ENCODE assay signal across 26 mouse cellular contexts in genomic region chr11:25940716-25941294, GRCm38 (mm10).
A peak's percentile ranks its signal among the peaks of the same experiment; 100 is the strongest.
DNase-seq lines count a peak whose midpoint lies in the region; ATAC-seq and TF ChIP-seq lines count a peak whose summit lies in the region.
"Had no signal": no experiment of that assay in that cellular context is flagged by ENCODE, and none has a peak within 500 bp of the region (broad histone marks: within the 10 kb centered on the region; RNA-seq: fewer than 3 reads in every experiment).

No protein-coding gene starts in this region.

- no peaks in the 10 kb centered on the region for H3K9me3 ChIP-seq in hindbrain, embryonic 13.5 days
- no peaks in the 10 kb centered on the region for H3K9me3 ChIP-seq in hindbrain, postnatal 0 days (ENCODE audit: low read length)
- H3K9me3 ChIP-seq: embryonic facial prominence, embryonic 13.5 days; heart, embryonic 13.5 days; hindbrain, embryonic 12.5 days; intestine, embryonic 15.5 days had no signal

- no peaks in the 10 kb centered on the region for H3K36me3 ChIP-seq in hindbrain, embryonic 13.5 days
- H3K36me3 ChIP-seq in hindbrain, postnatal 0 days (ENCODE audit: insufficient read depth, low read length): no peaks in the 10 kb centered on the region
- H3K36me3 ChIP-seq: embryonic facial prominence, embryonic 13.5 days; heart, embryonic 13.5 days; hindbrain, embryonic 12.5 days; intestine, embryonic 15.5 days had no signal

- no peak for TF ChIP-seq CTCF in hindbrain, postnatal 0 days (IDR thresholded peaks at IDR 0.05; ENCODE audit: low read depth)
- no peak for TF ChIP-seq CTCF in brain, embryonic 14.5 days (IDR thresholded peaks at IDR 0.05; ENCODE audit: borderline replicate concordance, extremely low read depth, insufficient read depth, insufficient read length)

- no peak for ATAC-seq in hindbrain, embryonic 13.5 days (ENCODE audit: low FRiP score)
- no peak for ATAC-seq in hindbrain, postnatal 0 days
- ATAC-seq: activated CD4-positive, CD25-positive, alpha-beta regulatory T cell, adult 4 months; intestine, embryonic 15.5 days; midbrain, embryonic 16.5 days had no signal

- H3K4me3 ChIP-seq in hindbrain, embryonic 13.5 days: no peak overlapping the region
- no peak overlapping the region for H3K4me3 ChIP-seq in hindbrain, postnatal 0 days (ENCODE audit: low read length)
- H3K4me3 ChIP-seq: embryonic facial prominence, embryonic 13.5 days; erythroblast, embryonic 14.5 days; heart, embryonic 13.5 days; hindbrain, embryonic 12.5 days; intestine, embryonic 15.5 days had no signal

- H3K9ac ChIP-seq in hindbrain, embryonic 13.5 days: no peak overlapping the region
- no peak overlapping the region for H3K9ac ChIP-seq in hindbrain, postnatal 0 days (replicated peaks; ENCODE audit: low read length)
- H3K9ac ChIP-seq: embryonic facial prominence, embryonic 13.5 days; heart, embryonic 13.5 days; hindbrain, embryonic 12.5 days; intestine, embryonic 15.5 days had no signal

- H3K4me1 ChIP-seq in hindbrain, embryonic 13.5 days (replicated peaks): peaks cover 4% of the 10 kb centered on the region; the same call in 1 of the 2 replicates
- no peaks in the 10 kb centered on the region for H3K4me1 ChIP-seq in hindbrain, postnatal 0 days (ENCODE audit: insufficient read depth, low read length)
- H3K4me1 ChIP-seq: embryonic facial prominence, embryonic 13.5 days; heart, embryonic 13.5 days; intestine, embryonic 15.5 days had no signal

- DNase-seq in hindbrain, postnatal 0 days (ENCODE audit: low spot score): no peak
- peak; percentile 28 to 49 for DNase-seq in left cerebral cortex, postnatal 25 days (ENCODE audit: low spot score in 2 of 2)
- no peak for DNase-seq in left cerebral cortex, adult 11 months (ENCODE audit: low spot score)
- peak; percentile 48 for DNase-seq in brain, adult 2 months (ENCODE audit: low read depth, low spot score)
- peak; percentile 37 for DNase-seq in brain, embryonic 14.5 days (ENCODE audit: low read depth)
- no peak for DNase-seq in Muller cell, postnatal 12 days (ENCODE audit: inconsistent ontology term)
- DNase-seq in kidney, adult 9 months: no peak
- DNase-seq: adrenal gland, adult 8-10 months; cerebellum, adult 8-10 months; cerebellum, postnatal 36 days; embryo, embryonic 11 days; gastrocnemius, postnatal 25 days; heart, adult 18-20 months; heart, postnatal 14 days; kidney, adult 8-10 months; kidney, postnatal 14 days; lung, postnatal 4 days; thymus, postnatal 25 days had no signal

- H3K27ac ChIP-seq in hindbrain, embryonic 13.5 days: 0 out of 2 replicates have a peak overlapping the region, but pooled peaks have one; percentile 14
- no peak overlapping the region for H3K27ac ChIP-seq in hindbrain, postnatal 0 days
- H3K27ac ChIP-seq: embryonic facial prominence, embryonic 13.5 days; heart, embryonic 13.5 days; hindbrain, embryonic 12.5 days; intestine, embryonic 15.5 days had no signal

- intact Hi-C loops in left cerebral cortex, postnatal 25 days (cut with DNase I): no loop called here

- WGBS in hindbrain, embryonic 13.5 days: 74% methylated on average over 4 of the region's 4 CpGs
- WGBS in hindbrain, postnatal 0 days: 73% methylated on average over 4 of the region's 4 CpGs

- TF ChIP-seq POLR2A in brain, embryonic 14.5 days (IDR thresholded peaks at IDR 0.05; ENCODE audit: borderline replicate concordance, extremely low read depth, insufficient read depth, insufficient read length, poor library complexity, severe bottlenecking): no peak

- no peak overlapping the region for H3K4me2 ChIP-seq in hindbrain, embryonic 13.5 days
- no peak overlapping the region for H3K4me2 ChIP-seq in hindbrain, postnatal 0 days (ENCODE audit: low read depth, low read length)
- H3K4me2 ChIP-seq: embryonic facial prominence, embryonic 13.5 days; heart, embryonic 13.5 days; hindbrain, embryonic 12.5 days; intestine, embryonic 15.5 days had no signal

- H3K27me3 ChIP-seq in hindbrain, embryonic 13.5 days: no peaks in the 10 kb centered on the region
- no peaks in the 10 kb centered on the region for H3K27me3 ChIP-seq in hindbrain, postnatal 0 days (ENCODE audit: insufficient read depth, low read length)
- H3K27me3 ChIP-seq: embryonic facial prominence, embryonic 13.5 days; heart, embryonic 13.5 days; hindbrain, embryonic 12.5 days; intestine, embryonic 15.5 days had no signal

Comparison
In these comparisons a context has a peak if more than half of its experiments do, and no peak if none do; other contexts are left out.
1. DNase-seq: peak in left cerebral cortex, postnatal 25 days (2 of 2), brain, adult 2 months (single experiment) and brain, embryonic 14.5 days (single experiment); none in hindbrain, postnatal 0 days (single experiment), left cerebral cortex, adult 11 months (single experiment), Muller cell, postnatal 12 days (single experiment) and kidney, adult 9 months (single experiment).